Mouse (Mus musculus): ENCODE data around the gene Tnni3k.

DNA sequence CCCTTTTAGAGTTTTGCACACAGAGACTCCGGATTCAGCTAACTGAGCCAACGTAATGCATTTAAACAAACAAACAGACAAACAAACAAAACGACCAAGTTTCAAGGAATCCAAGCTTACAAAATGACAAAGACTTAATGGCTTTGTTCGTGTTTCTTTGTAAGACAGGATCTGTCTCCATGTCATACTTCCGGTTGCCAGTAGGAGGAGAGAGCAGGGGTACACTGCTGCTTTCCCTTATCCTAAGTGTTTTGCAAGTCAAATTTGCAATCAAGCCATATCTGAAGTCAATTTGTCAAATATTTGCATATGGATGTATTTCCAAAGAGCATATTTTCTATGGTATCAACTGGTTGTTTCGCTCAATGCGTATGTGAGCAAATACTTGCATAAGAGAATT, 20.9 kb downstream of the Tnni3k start:
- TF ChIP-seq CTCF (IDR thresholded peaks at IDR 0.05; ENCODE audit: extremely low read depth, insufficient read depth, insufficient read length, insufficient replicate concordance) (no peak), POLR2A (IDR thresholded peaks at IDR 0.05; ENCODE audit: low read depth, low read length) (no peak)

Measured in spleen, adult 2 months (tissue).